7 mouse cellular contexts compared by ENCODE assay signal in genomic region chr11:117969945-117970872, GRCm38 (mm10). TPM values are rescaled to one million over a fixed set of nuclear protein-coding genes. Genes with fewer than 3 reads are reported as not detected.
DNase-seq lines count a peak whose midpoint lies in the region; ATAC-seq and TF ChIP-seq lines count a peak whose summit lies in the region.

Gene Socs3 (minus strand): TSS chr11:117970047.

- no peaks in the 10 kb centered on the region for H3K9me3 ChIP-seq in intestine, postnatal 0 days (ENCODE audit: control insufficient read depth)
- no peaks in the 10 kb centered on the region for H3K9me3 ChIP-seq in midbrain, embryonic 11.5 days (ENCODE audit: control insufficient read depth, low read length)

- H3K4me1 ChIP-seq in intestine, postnatal 0 days (replicated peaks; ENCODE audit: control insufficient read depth, insufficient read depth, low read length), result peaks cover 17% of the 10 kb centered on the region
- peaks cover 64% of the 10 kb centered on the region for H3K4me1 ChIP-seq in midbrain, embryonic 11.5 days (ENCODE audit: control insufficient read depth, insufficient read depth, low read length)

- peak; percentile 56 for ATAC-seq in intestine, postnatal 0 days
- ATAC-seq in midbrain, embryonic 11.5 days (ENCODE audit: low FRiP score), result peak; percentile 25

- H3K36me3 ChIP-seq in intestine, postnatal 0 days (ENCODE audit: control insufficient read depth, insufficient read depth), result peaks cover 23% of the 10 kb centered on the region
- no peaks in the 10 kb centered on the region for H3K36me3 ChIP-seq in midbrain, embryonic 11.5 days (ENCODE audit: control insufficient read depth, insufficient read depth, low read length)

- intact Hi-C loops in left cerebral cortex, postnatal 4 days (cut with DNase I), result no loop called here

- H3K27me3 ChIP-seq in intestine, postnatal 0 days (replicated peaks; ENCODE audit: control insufficient read depth, insufficient read depth, low read length), result no peaks in the 10 kb centered on the region
- peaks cover 26% of the 10 kb centered on the region for H3K27me3 ChIP-seq in midbrain, embryonic 11.5 days (ENCODE audit: control insufficient read depth, insufficient read depth, low read length)

- peak within 1 kb of the TSS; percentile 93 for H3K27ac ChIP-seq in intestine, postnatal 0 days (ENCODE audit: low read depth, low read length)
- peak within 1 kb of the TSS; percentile 91 for H3K27ac ChIP-seq in midbrain, embryonic 11.5 days (ENCODE audit: low read depth, low read length)

- 5% methylated on average over 21 of the region's 21 CpGs for WGBS in intestine, postnatal 0 days
- WGBS in midbrain, embryonic 11.5 days, result 11% methylated on average over 21 of the region's 21 CpGs

- TF ChIP-seq CTCF in intestine, postnatal 0 days (IDR thresholded peaks at IDR 0.05; ENCODE audit: low read depth), result peak; percentile 99

- peak within 1 kb of the TSS; percentile 88 for H3K9ac ChIP-seq in intestine, postnatal 0 days (ENCODE audit: low read depth, low read length)
- H3K9ac ChIP-seq in midbrain, embryonic 11.5 days (ENCODE audit: low read length), result peak within 1 kb of the TSS; percentile 91

- H3K4me3 ChIP-seq in intestine, postnatal 0 days (ENCODE audit: low read depth, low read length), result peak within 1 kb of the TSS; percentile 59
- peak within 1 kb of the TSS; percentile 69 for H3K4me3 ChIP-seq in midbrain, embryonic 11.5 days (ENCODE audit: low read depth, low read length)

- H3K4me2 ChIP-seq in intestine, postnatal 0 days (replicated peaks; ENCODE audit: low read depth), result peak within 1 kb of the TSS; percentile 89
- H3K4me2 ChIP-seq in midbrain, embryonic 11.5 days, result peak within 1 kb of the TSS; percentile 99

- peak; percentile 94 to 96 for DNase-seq in adrenal gland, adult 18-20 months (ENCODE audit: low spot score in 2 of 2)
- DNase-seq in embryo, embryonic 11.5 days (ENCODE audit: low read depth, low spot score), result peak; percentile 85
- peak; percentile 94 to 95 for DNase-seq in gastrocnemius, postnatal 4 days (ENCODE audit: low spot score in 2 of 2)
- peak; percentile 96 for DNase-seq in left cerebral cortex, postnatal 4 days
- peak; percentile 100 for DNase-seq in midbrain, embryonic 11.5 days (ENCODE audit: low spot score, missing footprints)
- peak; percentile 73 for DNase-seq in skeletal muscle tissue, adult 2 months (ENCODE audit: low read depth, low spot score)

RNA-seq across cellular contexts. Expression of gene Socs3, which starts in this region (rescaled TPM):
- total RNA-seq in adrenal gland, adult 18-20 months (2021), result 1 to 10 TPM; 4.2 to 5.6 TPM
- 10 to 100 TPM; 14.0 to 14.8 TPM for total RNA-seq in gastrocnemius, postnatal 4 days (2021)
- 15.7 and 15.9 TPM in 2 replicates for polyA plus RNA-seq in intestine, postnatal 0 days (2015; fragmentation: Nextera tagmentation; extraction: Ambion mirVana)
- 1 to 10 TPM; 3.8 to 4.1 TPM for total RNA-seq in left cerebral cortex, postnatal 4 days (2021)
- polyA plus RNA-seq in midbrain, embryonic 11.5 days (2014; fragmentation: Nextera tagmentation; extraction: Ambion mirVana), result 5.5 and 5.9 TPM in 2 replicates

Comparison
In these comparisons a context has a peak if more than half of its experiments do, and no peak if none do; other contexts are left out.
1. Peak in every context shown above with its lines: DNase-seq, ATAC-seq, H3K4me3 ChIP-seq and H3K27ac ChIP-seq.